Mouse (Mus musculus): Measurements from ENCODE around the gene Zswim4.

Gene Zswim4

GRCm38 (mm10) chr8:84223322-84224029, 13.4 kb downstream of the Zswim4 start:
- DNase-seq (ENCODE audit: low read depth, low spot score), result peak; percentile 50

GRCm38 (mm10) chr8:84222566-84223165, 14.2 kb downstream of the Zswim4 start:
- DNase-seq (ENCODE audit: low read depth, low spot score), result peak; percentile 58

GRCm38 (mm10) chr8:84220105-84220504, 16.8 kb downstream of the Zswim4 start:
- DNase-seq (ENCODE audit: low read depth, low spot score), result peak; percentile 48

DNA sequence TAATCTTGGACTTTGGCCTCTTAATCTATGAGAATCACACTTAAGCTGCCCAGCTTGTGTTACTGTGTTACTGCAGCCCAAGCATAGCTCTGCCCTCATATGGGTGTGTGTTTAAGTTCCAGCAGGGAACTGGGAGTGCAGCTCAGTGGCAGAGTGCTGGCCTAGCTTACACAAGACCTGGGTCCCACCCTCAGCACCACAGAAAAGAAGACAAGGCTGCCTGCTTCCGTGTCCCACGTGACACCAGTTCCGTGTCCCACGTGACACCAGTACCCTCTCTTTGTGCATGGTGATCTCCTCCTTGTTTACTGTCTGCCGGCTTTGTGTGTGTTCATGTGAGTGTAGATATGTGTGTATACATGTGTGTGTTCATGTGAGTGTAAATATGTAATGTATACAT, 18.7 kb downstream of the Zswim4 start:
- no peak for DNase-seq (ENCODE audit: low read depth, low spot score)

DNA sequence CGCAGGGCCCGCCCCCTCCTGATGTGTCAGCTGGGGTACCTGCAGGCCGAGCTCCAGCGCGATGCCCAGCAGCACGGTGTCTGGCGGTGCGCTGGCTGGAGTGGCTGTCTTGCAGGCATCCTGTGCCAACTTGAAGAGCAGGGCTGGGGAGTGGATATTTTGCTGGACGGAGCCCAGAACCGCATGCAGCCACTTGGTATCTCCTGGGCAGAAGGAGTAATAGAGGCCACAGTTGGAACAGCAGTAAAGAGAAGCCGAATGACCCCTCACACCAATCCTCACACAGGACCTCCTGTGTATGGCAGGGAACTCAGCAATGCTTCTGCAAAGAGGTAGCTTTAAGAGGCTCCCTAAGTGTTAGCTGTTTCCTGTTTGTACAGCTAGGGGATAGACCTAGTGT, 19.6 kb downstream of the Zswim4 start:
- no peak for DNase-seq (ENCODE audit: low read depth, low spot score)

- DNase-seq (ENCODE audit: low read depth, low spot score), result no peak
Observed at GRCm38 (mm10) chr8:84213277-84213676, 23.6 kb downstream of the Zswim4 start.

DNA sequence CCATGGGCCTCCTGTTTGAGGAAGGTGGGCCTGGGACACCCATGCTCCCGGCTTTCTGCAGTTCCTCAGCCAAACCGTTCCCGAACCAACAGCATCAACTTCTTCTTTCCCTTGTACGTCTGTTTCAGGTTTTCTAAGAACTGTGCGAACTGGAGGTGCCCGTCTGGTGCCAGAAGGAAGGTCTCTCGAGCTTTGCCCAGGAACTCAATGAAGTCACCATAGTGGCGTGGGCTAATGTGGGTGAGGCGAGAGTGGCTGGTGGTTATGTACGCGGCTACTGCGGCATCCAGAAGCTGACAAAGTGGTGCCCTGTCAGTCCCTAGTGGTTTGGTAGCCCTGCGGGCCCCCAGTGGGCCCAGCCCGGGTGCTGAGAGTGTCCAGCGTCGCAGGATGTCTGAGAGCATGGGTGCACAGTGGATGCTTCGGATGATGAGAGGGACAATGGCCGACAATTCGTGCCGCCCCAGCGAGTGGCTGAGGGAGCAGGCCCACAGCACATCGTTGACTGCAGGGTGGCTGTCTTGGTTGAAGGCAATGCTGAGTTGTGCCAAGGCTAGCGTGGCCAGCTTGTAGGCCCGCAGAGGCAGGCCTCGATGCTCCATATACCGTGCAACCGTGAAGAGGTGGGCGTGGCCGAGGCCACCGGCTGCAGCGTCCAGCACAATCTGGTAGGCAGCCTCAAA, 24.8 kb downstream of the Zswim4 start:
- DNase-seq (ENCODE audit: low read depth, low spot score), result no peak

GRCm38 (mm10) chr8:84211202-84211601, 25.7 kb downstream of the Zswim4 start:
- no peak for DNase-seq (ENCODE audit: low read depth, low spot score)

- DNase-seq (ENCODE audit: low read depth, low spot score), result peak; percentile 86
Observed at GRCm38 (mm10) chr8:84210167-84210791, 26.6 kb downstream of the Zswim4 start.

GRCm38 (mm10) chr8:84208381-84209380, 28.2 kb downstream of the Zswim4 start:
- DNase-seq (ENCODE audit: low read depth, low spot score), result no peak

GRCm38 (mm10) chr8:84207811-84208210, 29.0 kb downstream of the Zswim4 start:
- no peak for DNase-seq (ENCODE audit: low read depth, low spot score)

- no peak for DNase-seq (ENCODE audit: low read depth, low spot score)
Observed at GRCm38 (mm10) chr8:84206666-84207065, 30.2 kb downstream of the Zswim4 start.

DNA sequence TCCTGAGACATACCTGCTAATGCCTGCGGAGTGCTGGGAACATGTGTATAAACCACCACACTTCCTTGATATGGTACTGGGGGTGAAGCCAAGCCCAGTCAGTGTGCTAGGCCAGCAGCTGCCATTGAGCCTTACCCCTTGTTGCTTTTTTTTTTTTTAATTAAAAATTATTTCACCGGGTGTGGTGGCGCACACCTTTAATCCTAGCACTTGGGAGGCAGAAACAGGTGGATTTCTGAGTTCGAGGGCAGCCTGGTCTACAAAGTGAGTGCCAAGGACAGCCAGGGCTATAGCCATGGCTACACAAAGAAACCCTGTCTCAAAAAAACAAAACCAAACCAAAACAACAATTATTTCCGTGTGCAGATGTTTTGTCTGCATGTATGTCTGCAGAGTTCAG, 31.8 kb downstream of the Zswim4 start:
- DNase-seq (ENCODE audit: low read depth, low spot score), result no peak

DNA sequence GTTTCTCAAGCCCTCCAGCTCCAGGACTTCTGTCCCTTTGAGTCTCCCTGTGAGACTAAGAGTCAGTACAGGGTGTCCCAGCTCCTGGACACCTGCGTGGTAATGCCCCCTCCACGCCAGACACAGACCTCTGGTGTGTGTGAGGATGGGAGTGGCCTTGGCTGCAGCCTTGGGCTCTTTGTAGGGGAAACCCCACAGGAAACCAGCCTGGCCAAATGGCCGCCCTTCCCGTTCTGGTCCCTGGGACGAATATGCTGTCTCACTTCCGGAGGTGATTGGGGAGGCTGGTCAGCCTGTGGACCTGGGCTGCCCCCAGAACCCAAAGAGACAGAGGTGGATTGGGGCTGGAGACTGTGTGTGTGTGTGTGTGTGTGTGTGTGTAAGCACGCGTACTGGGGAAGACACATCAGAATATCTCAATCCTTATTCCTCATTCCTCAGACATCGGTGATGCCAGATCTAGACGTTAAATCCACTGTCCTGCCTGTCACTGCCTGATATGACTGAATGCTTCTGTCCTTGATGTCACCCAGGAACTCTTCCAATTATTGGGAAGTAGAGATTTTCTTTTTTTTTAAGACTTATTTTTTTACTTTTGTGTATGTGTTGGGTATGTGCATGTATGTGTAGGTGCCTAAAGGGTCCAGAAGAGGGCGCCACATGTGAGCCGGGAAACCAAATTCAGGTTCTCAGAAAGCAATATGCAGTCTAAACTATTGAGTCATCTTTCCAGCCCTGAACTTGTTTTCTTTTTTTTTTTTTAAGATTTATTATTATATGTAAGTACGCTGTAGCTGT, 32.7 kb downstream of the Zswim4 start:
- DNase-seq (ENCODE audit: low read depth, low spot score), result peak; percentile 41

DNA sequence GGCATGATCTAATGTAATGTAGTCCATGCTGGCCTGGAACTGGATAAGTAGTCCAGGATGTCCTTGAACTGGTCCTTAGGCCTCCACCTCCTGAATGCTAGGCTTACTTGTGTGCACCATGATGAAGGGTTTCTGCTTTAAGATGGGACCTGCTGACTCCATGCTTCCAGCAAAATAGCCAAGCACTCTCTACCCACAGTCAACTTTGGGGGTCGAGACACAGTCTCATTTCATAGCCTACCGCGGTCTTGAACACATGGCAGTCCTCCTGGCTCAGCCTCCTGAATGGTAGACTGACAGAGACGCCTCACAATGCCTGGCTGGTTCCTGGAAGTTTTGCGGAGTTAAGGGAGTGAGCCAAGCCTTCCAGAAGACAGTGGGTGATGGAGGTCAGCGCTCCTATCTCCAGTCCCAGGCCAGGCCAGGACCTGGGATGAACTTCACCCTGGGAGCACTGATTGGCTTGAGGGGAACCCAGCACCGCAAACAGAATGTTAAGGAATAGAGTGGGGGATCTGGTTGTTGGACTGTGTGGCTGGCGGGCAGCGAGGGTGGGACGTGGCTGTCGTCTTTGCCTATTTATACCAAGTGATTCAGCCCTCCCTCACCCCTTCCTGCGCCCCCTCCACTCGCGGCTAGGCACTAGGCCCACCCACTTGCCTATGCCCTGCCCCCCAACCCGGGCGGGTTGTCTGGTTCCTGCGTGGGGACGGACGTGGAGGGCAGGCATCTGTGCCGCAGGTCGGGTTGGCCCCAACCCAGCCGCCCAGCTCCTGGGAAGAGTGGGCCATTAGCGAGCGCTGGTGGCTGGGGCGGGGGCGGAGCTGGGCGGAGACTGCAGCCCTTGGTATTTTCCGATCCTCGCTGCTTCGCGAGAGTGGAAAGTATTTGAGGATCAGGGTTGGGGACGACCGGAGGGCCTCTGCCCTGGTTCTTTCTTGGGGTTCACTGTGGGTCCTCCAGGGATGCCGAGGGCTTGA, 33.6 kb downstream of the Zswim4 start:
- peak; percentile 83 for DNase-seq (ENCODE audit: low read depth, low spot score)

GRCm38 (mm10) chr8:84202466-84202865, 34.4 kb downstream of the Zswim4 start:
- DNase-seq (ENCODE audit: low read depth, low spot score), result peak; percentile 70

DNA sequence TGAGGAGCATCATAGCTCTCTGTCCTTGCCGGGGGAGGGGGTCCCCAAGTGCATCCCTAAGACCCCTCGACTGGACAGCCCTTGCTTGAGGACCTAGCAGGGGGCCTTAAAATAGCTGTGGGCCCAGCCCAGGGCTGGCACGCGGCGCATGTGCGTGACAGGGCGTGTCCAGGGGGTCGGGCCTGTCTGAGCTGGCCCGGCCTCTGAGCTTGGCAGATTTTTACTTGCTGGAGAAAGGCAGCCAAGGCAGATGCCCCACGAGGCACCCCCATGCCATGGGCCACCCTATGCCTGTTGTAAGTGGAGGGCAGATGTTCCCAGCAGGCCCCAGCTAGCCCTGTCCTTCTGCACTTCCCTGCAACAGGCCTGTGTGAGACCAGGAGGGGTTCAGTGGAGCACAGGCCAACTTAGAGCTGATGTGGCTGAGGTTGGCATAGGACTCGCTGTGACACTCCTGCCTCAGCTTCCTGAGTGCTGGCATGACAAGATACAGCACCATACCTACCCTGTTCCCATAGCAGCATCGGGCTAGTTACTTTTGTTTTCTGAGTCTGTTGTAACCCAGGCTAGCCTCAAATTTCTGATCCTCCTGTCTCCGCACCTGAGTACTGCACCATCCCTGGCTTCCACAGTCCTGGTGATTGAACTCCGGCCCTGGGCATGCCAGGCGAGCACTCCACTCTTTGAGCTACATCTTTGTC, 35.2 kb downstream of the Zswim4 start:
- DNase-seq (ENCODE audit: low read depth, low spot score), result peak; percentile 54
